Mouse (Mus musculus) gastrocnemius, postnatal 14 days (tissue): ENCODE results near the gene Gm14137. TPM values are rescaled to one million over a fixed set of nuclear protein-coding genes. Genes with fewer than 3 reads are reported as not detected.

Experiments used
- DNase-seq: peaks from one replicate; pipeline ENCODE4 v3.0.0; 2021; ENCODE audit warnings: mixed read lengths
- intact Hi-C: fragments of 180-260 bp; cut with DNase I; formaldehyde crosslinking; loops from one replicate; pipeline ENCODE4 v1.15.1; 2025; ENCODE audit warnings: low total_unique reads
- total RNA-seq, 2 experiments: library from RNA; stranded (reverse); gene quantifications; 2 replicates each; pipeline ENCODE4 v1.2.3; 2021

Gene Gm14137
- total RNA-seq, 2 experiments from 2014 or later, result 0.06 TPM; not detected in 1

GRCm38 (mm10) chr2:119170282-119170681, 4.0 kb upstream of the Gm14137 start:
- intact Hi-C loops, result no loop called here
- no peak for DNase-seq

- no peak for DNase-seq
- intact Hi-C loops, result no loop called here
Observed at GRCm38 (mm10) chr2:119171574-119171973, 2.7 kb upstream of the Gm14137 start.

- no peak for DNase-seq
Observed at GRCm38 (mm10) chr2:119172446-119172845, 1.9 kb upstream of the Gm14137 start.

GRCm38 (mm10) chr2:119172862-119173576, 1.3 kb upstream of the Gm14137 start:
- peak; percentile 67 for DNase-seq
- intact Hi-C loops, result no loop called here

More at GRCm38 (mm10) chr2:119172446-119172845, 1.9 kb upstream of the Gm14137 start:
- intact Hi-C loops, result no loop called here

GRCm38 (mm10) chr2:119174866-119175265, 557 bp downstream of the Gm14137 start:
- no peak for DNase-seq
- intact Hi-C loops, result no loop called here

GRCm38 (mm10) chr2:119175614-119176013, 1.3 kb downstream of the Gm14137 start:
- no peak for DNase-seq
- intact Hi-C loops, result no loop called here

- DNase-seq, result no peak
- intact Hi-C loops, result no loop called here
Observed at GRCm38 (mm10) chr2:119176761-119177160, 2.5 kb downstream of the Gm14137 start.

GRCm38 (mm10) chr2:119177384-119177939, 3.2 kb downstream of the Gm14137 start:
- intact Hi-C loops, result no loop called here

GRCm38 (mm10) chr2:119182914-119183313, 8.6 kb downstream of the Gm14137 start:
- no peak for DNase-seq
- intact Hi-C loops, result no loop called here

More at GRCm38 (mm10) chr2:119177384-119177939, 3.2 kb downstream of the Gm14137 start:
- no peak for DNase-seq

- intact Hi-C loops, result loop anchor here (5.0 kb wide), 2 partner anchors 72 to 152 kb away; no protein-coding TSS in a partner anchor
- peak; percentile 85 for DNase-seq
Observed at GRCm38 (mm10) chr2:119189029-119189710, 14.9 kb downstream of the Gm14137 start.

GRCm38 (mm10) chr2:119190969-119191368, 16.7 kb downstream of the Gm14137 start:
- no peak for DNase-seq
- intact Hi-C loops, result no loop called here

GRCm38 (mm10) chr2:119194140-119194539, 19.8 kb downstream of the Gm14137 start:
- intact Hi-C loops, result no loop called here
- DNase-seq, result peak; percentile 62

- no peak for DNase-seq
- intact Hi-C loops, result no loop called here
Observed at GRCm38 (mm10) chr2:119196316-119197108, 22.2 kb downstream of the Gm14137 start.

GRCm38 (mm10) chr2:119197493-119197892, 23.2 kb downstream of the Gm14137 start:
- intact Hi-C loops, result no loop called here
- DNase-seq, result no peak

- intact Hi-C loops, result no loop called here
- no peak for DNase-seq
Observed at GRCm38 (mm10) chr2:119198049-119198448, 23.7 kb downstream of the Gm14137 start.

- intact Hi-C loops, result no loop called here
- DNase-seq, result no peak
Observed at GRCm38 (mm10) chr2:119198934-119199333, 24.6 kb downstream of the Gm14137 start.

- intact Hi-C loops, result no loop called here
- peak; percentile 34 for DNase-seq
Observed at GRCm38 (mm10) chr2:119202914-119203453, 28.7 kb downstream of the Gm14137 start.

GRCm38 (mm10) chr2:119203871-119204460, 29.7 kb downstream of the Gm14137 start:
- intact Hi-C loops, result no loop called here
- DNase-seq, result no peak

GRCm38 (mm10) chr2:119207961-119208343, 33.6 kb downstream of the Gm14137 start:
- intact Hi-C loops, result no loop called here
- DNase-seq, result no peak
